Mouse (Mus musculus): Measurements from ENCODE around the gene Zfp59. TPM values are rescaled to one million over a fixed set of nuclear protein-coding genes. Genes with fewer than 3 reads are reported as not detected.
"Not testable (repeated sequence)": the region's sequence is repeated elsewhere in the genome, so short reads cannot be mapped to it uniquely, and the experiment has no call there.

The Zfp59 gene
- polyA plus RNA-seq, 1 experiment from 2014 or later = 8.8 TPM

DNA sequence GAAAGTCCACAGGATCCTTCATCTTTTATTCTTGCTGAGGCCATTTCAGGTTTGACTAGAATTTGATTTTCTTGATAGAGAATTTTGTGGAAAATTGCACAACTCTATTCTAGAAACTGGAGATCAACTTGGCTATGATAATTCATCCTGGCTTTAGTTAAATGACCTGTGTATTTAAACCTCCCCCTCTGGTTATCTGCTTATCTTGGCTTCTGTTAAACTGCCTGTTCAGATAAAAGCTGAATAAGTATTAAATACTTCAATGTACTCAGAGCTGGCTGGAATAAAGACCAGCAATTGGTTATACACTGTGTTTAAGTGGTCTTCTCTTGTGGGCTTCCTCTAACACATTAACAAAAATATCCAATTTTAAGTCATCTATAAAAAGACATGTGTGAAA is 15.8 kb upstream of the Zfp59 start:
- no peak overlapping the region for H3K9ac ChIP-seq
- no peak overlapping the region for H3K27ac ChIP-seq
- H3K4me2 ChIP-seq = no peak overlapping the region
- peaks cover 35% of the 10 kb centered on the region for H3K36me3 ChIP-seq
- no peaks in the 10 kb centered on the region for H3K4me1 ChIP-seq
- H3K27me3 ChIP-seq = no peaks in the 10 kb centered on the region
- no peak for ATAC-seq (replicated peaks; ENCODE audit: low FRiP score)
- no peak overlapping the region for H3K4me3 ChIP-seq (replicated peaks)
- peaks cover 13% of the 10 kb centered on the region; the same call in 1 of the 2 replicates for H3K9me3 ChIP-seq (replicated peaks)

DNA sequence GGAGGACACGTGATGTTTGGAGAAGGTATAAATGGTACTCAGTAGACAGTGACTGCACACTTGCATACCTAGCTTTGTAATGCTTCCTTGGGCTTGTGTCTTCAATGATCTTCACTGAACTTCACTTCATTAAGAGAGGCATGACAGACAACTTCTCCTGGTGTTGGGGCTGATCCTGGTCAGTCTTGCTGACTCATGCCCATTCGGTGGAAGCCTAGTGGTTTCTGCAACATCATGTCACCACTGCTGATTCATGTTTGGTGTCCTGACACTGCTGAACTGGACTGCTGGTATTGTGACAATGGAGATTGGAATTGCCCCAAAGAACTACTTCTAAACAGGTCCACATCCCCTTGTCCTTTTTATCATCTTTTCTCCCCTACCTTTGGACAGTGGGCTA is 4.3 kb upstream of the Zfp59 start:
- H3K9ac ChIP-seq = no peak overlapping the region
- no peak overlapping the region for H3K4me2 ChIP-seq
- no peaks in the 10 kb centered on the region for H3K36me3 ChIP-seq
- ATAC-seq (replicated peaks; ENCODE audit: low FRiP score) = no peak
- peaks cover 5% of the 10 kb centered on the region for H3K4me1 ChIP-seq
- H3K9me3 ChIP-seq (replicated peaks) = no peaks in the 10 kb centered on the region
- H3K4me3 ChIP-seq (replicated peaks) = no peak overlapping the region
- 89% methylated on average over 2 of the region's 2 CpGs for WGBS
- no peak overlapping the region for H3K27ac ChIP-seq
- no peaks in the 10 kb centered on the region for H3K27me3 ChIP-seq

DNA sequence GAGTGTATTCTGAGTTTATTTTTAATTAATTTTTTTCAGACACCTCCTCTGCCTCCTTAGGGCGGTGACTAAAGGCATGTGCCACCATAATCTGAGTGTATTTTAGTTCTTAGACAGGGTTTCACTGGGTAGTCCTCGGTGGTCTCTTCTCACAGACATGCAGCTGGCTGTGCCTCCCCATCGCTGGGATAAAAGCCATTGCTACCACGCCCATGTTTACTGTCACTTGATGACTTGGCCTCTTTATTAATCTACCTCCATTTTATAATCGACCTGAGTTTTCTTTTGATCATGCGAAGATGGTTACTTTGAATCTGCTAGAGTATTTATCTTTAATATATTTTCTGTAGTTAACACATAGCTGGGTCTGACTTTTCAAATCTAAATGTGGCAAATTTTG is 511 bp upstream of the Zfp59 start:
- Histone ChIP-seq H3K27me3 (no peaks in the 10 kb centered on the region), H3K9me3 (replicated peaks) (no peaks in the 10 kb centered on the region), H3K4me3 (replicated peaks) (peak overlapping the region; percentile 57), H3K27ac (peak overlapping the region; percentile 84), H3K36me3 (no peaks in the 10 kb centered on the region), H3K4me2 (peak overlapping the region; percentile 73), H3K9ac (peak overlapping the region; percentile 63), H3K4me1 (peaks cover 8% of the 10 kb centered on the region)
- no peak; the same call in 1 of the 2 replicates for ATAC-seq (replicated peaks; ENCODE audit: low FRiP score)
- WGBS = 26% methylated on average over 6 of the region's 6 CpGs

DNA sequence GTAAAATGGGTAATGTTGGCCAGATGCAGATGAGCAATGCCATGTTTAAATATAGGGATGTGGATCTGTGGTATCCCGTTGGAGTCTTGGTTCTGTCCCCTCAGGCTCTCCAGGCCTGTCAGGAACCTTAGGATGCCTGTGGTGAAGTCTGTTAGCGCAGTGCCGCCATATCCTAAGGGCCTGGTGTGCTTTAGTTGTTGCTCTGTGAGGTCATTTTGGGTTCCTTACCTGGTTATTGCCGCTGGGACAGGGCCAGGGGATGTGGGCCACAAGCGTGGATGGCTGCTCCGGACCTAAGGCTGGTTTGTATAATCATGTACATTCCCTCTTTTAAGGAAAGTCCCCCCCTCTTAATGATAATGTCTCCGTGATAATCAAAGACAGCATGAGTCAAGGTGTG is 1.2 kb downstream of the Zfp59 start:
- Histone ChIP-seq H3K9me3 (replicated peaks) (no peaks in the 10 kb centered on the region), H3K4me2 (peak overlapping the region; percentile 73), H3K4me3 (replicated peaks) (peak overlapping the region; percentile 57; the same call in 1 of the 2 replicates), H3K4me1 (peaks cover 8% of the 10 kb centered on the region), H3K27ac (no peak overlapping the region), H3K9ac (no peak overlapping the region), H3K27me3 (no peaks in the 10 kb centered on the region), H3K36me3 (peaks cover 3% of the 10 kb centered on the region)
- 95% methylated on average over 7 of the region's 7 CpGs for WGBS
- no peak for ATAC-seq (replicated peaks; ENCODE audit: low FRiP score)

DNA sequence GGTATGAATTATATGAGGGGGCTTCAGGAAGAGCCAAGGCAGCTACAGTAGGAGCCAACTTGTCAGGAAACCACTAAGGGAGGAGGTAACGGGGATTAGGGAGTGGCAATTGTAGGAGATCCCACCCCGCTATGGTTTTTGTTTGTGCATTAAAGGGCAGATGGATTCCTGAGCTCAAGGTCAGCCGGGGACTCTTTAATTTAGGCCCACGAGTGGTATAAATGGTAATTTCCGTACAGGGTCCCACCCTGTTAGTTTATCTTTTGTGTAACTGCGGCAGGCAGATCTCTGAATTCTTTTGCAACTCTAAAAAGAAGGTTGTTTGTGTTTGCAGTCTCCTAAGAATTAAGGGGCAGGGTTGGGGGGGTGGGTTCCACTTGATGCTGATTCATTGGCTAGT is 1.7 kb downstream of the Zfp59 start:
- Histone ChIP-seq H3K4me2 (no peak overlapping the region), H3K27me3 (no peaks in the 10 kb centered on the region), H3K9ac (no peak overlapping the region), H3K27ac (no peak overlapping the region), H3K36me3 (peaks cover 8% of the 10 kb centered on the region), H3K9me3 (replicated peaks) (no peaks in the 10 kb centered on the region), H3K4me1 (peaks cover 8% of the 10 kb centered on the region), H3K4me3 (replicated peaks) (no peak overlapping the region)
- no peak for ATAC-seq (replicated peaks; ENCODE audit: low FRiP score)
- 89% methylated on average over 6 of the region's 6 CpGs for WGBS

DNA sequence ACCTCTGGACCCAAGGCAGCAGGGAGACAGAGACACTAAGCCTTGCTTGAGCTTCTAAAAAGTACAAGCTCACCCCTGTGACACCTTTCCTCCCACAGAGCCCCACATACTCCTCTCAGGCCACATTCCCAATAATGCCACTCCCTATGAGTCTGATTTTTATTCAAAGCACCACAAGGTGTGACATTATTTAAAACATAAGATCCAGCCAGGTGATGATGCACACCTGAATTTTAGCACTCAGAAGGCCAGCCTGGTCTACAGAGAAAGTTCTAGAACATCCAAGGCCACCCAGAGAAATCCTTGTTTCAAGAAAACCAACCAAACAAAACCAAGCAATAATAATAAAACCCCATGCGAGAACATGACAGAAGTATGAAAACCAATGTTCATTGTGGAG is 18.8 kb downstream of the Zfp59 start, which contains the start of gene Zfp607a:
TSS of gene Zfp607a (plus strand) at position 301 of the 400 bp plus-strand sequence.
- no peak within 1 kb of the TSS for H3K4me2 ChIP-seq
- H3K27ac ChIP-seq = no peak within 1 kb of the TSS
- H3K9ac ChIP-seq = no peak within 1 kb of the TSS
- H3K27me3 ChIP-seq = no peaks in the 10 kb centered on the region
- peaks cover 14% of the 10 kb centered on the region for H3K4me1 ChIP-seq
- peaks cover 18% of the 10 kb centered on the region for H3K36me3 ChIP-seq
- WGBS = 91% methylated on average over 1 of the region's 1 CpGs
- no peaks in the 10 kb centered on the region for H3K9me3 ChIP-seq (replicated peaks)
- H3K4me3 ChIP-seq (replicated peaks) = no peak within 1 kb of the TSS
- no peak for ATAC-seq (replicated peaks; ENCODE audit: low FRiP score)

DNA sequence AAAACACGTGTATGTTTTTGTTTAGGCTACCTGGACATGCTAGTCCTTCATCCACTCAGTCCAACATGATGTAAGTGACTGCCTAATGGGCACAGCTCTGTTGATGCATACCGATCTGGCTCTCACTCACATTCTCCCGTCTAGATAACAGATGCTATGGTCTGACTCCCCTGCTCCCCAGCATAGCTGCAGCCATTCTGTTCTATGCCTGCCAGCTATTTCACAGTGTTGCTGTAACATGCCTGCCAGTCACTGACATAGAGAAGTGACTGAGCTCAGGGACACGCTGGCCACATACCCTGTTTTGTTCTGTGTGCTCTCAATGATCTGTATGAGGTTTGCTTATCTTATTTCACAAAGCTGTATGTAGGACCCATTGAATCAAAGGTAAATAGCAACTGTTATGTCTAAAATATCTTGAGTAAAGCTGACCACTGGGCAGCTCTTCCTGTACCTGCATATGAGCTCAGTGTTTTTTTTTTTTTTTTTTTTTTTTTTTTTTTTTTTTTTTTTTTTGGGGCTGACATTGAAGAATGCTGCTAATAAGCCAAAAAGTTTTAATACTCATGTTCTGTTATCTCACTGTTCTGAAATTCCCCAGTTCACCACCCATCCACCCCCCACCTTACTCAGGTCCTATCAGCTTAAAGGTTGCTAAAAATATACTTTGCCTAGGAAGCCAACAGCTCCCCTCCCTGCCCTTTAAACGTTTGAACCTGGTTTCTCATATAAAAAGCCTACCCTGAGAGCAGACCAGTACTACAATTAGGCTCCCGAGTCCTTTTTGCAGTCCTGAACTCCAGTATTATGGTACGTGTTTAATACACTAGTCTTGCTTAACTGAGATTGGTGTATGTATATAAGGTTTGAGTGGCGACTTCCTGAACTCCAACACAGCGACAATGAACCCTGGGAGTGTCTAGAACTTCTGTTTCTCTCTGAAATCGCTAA is 21.2 kb downstream of the Zfp59 start:
- Histone ChIP-seq H3K27me3 (no peaks in the 10 kb centered on the region), H3K4me3 (replicated peaks) (peak overlapping the region; percentile 70), H3K4me2 (peak overlapping the region; percentile 76), H3K36me3 (peaks cover 14% of the 10 kb centered on the region), H3K9me3 (replicated peaks) (no peaks in the 10 kb centered on the region), H3K4me1 (peaks cover 14% of the 10 kb centered on the region), H3K27ac (peak overlapping the region; percentile 90), H3K9ac (peak overlapping the region; percentile 69)
- peak; percentile 22; the same call in 1 of the 2 replicates for ATAC-seq (replicated peaks; ENCODE audit: low FRiP score)
- 34% methylated on average over 10 of the region's 10 CpGs for WGBS

DNA sequence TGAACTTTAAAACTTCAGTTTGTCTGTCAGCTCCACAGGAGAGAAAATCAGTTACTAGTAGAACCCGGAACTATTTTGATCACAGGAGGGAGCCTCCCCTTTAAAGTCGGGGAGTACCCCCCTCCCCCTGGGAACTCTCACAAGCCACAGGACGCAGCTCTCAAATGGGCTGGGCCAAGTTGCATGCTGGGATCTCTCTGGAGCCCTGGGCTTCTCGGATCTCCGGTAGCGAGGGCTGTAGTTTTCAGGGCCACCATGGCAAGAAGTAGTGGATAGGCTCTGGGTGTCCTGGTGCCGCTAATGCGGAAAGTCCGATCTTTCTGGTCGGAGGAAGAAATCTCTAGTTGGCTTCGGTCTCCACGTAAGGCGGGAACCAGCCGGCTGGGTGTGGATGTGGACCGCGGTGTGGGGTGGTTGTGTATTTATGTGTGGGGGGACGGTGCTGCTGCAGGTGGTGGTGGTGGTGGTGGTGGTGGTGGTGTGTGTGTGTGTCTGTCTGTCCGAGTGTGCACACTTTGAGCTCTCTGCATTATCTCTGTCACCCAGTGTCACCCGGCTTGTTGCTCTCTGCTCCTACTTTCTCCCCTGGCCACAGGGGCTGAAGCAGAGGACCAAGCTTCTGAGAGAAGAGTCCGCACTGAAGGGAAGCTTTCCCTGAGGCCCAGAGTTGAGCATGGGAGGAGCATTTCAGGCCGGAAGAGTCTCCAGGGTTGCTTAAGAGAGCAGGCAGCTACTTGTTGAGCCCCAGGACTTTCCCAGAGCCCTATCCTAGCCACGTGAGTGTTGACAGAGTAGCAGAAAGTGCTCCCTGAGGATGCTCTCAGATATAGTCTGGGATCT is 22.2 kb downstream of the Zfp59 start:
- H3K4me1 ChIP-seq = peaks cover 14% of the 10 kb centered on the region
- no peaks in the 10 kb centered on the region for H3K9me3 ChIP-seq (replicated peaks)
- H3K27me3 ChIP-seq = no peaks in the 10 kb centered on the region
- under 1% methylated on average over 22 of the region's 22 CpGs for WGBS
- H3K4me3 ChIP-seq (replicated peaks) = peak overlapping the region; percentile 70
- peaks cover 19% of the 10 kb centered on the region for H3K36me3 ChIP-seq
- H3K27ac ChIP-seq = peak overlapping the region; percentile 90
- peak overlapping the region; percentile 69 for H3K9ac ChIP-seq
- ATAC-seq (replicated peaks; ENCODE audit: low FRiP score) = peak; percentile 93
- peak overlapping the region; percentile 76 for H3K4me2 ChIP-seq

DNA sequence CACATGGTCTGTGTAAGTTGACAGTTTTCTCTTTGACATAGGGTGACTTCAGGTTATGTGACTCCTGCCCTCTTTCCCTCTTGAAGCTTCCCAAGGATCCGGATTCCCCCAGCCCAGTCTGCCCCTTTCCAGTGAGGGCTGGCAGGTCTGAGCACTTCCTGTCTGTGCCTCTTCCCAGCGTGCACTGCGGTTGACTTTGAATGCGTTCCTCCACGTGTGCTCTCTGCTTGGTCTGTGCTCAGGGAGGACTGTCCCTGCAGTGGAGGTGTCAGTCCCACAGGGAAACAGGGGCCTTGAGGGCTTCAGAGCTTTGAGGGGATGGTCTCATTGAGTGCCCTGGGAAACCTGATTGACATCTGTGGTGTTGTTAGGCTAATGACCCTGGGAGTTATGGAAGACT is 24.2 kb downstream of the Zfp59 start:
- WGBS = 80% methylated on average over 5 of the region's 5 CpGs

DNA sequence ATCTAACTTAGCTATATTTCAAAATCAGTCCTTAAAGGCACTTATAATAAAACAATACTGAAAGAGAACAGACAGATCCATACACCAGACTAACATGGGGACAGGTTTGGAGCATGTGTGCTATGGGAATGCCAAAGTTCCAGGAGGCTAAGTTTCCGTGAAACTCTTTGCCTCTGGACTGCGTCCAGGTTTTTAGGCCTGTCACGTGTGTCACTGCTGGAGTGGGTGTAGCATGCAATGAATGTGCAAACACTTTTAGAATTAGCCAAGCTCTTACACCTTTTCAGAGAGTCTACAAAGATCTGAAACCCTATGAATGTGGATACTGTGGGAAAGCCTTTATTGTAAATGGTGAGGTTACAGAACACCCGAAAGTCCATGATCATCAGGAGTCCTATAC is 43.3 kb downstream of the Zfp59 start:
- ATAC-seq (replicated peaks; ENCODE audit: low FRiP score) = no peak
- Histone ChIP-seq H3K9me3 (replicated peaks) (peaks cover 3% of the 10 kb centered on the region; the same call in 1 of the 2 replicates), H3K9ac (no peak overlapping the region), H3K36me3 (peaks cover 74% of the 10 kb centered on the region), H3K27ac (no peak overlapping the region), H3K4me1 (no peaks in the 10 kb centered on the region), H3K4me2 (no peak overlapping the region), H3K4me3 (replicated peaks) (no peak overlapping the region), H3K27me3 (no peaks in the 10 kb centered on the region)
- WGBS = 96% methylated on average over 4 of the region's 4 CpGs

More for the DNA sequence above, 24.2 kb downstream of the Zfp59 start:
- not testable (repeated sequence) for H3K4me3 ChIP-seq (replicated peaks); H3K9ac ChIP-seq; ATAC-seq (replicated peaks; ENCODE audit: low FRiP score); H3K9me3 ChIP-seq (replicated peaks); H3K27me3 ChIP-seq; H3K4me2 ChIP-seq; H3K27ac ChIP-seq
- Histone ChIP-seq H3K36me3 (peaks cover 35% of the 10 kb centered on the region), H3K4me1 (peaks cover 14% of the 10 kb centered on the region)

DNA sequence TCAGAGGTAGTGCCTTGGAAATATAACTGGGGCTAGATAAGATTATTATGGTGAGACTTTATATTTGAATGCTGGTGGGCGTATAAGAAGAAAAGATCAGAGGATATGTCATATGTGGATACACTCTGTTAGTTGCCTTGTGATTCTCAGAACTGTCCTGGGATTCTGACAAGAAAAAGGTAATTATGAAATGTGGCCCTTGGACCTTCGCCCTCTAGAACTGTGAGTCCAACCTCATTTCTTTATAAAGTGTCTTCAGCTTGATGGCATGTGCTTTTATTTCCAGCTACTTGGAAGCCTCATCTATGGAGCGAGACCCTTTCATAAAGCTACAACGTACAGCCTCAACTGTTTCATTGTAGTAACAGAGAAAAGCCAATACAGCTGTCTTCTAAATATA is 62.2 kb downstream of the Zfp59 start:
- Histone ChIP-seq H3K36me3 (no peaks in the 10 kb centered on the region), H3K9ac (no peak overlapping the region), H3K9me3 (replicated peaks) (0 out of 2 replicates have a peak, but pooled peaks cover 4% of the 10 kb centered on the region), H3K4me1 (no peaks in the 10 kb centered on the region), H3K27ac (no peak overlapping the region), H3K4me3 (replicated peaks) (no peak overlapping the region), H3K4me2 (no peak overlapping the region), H3K27me3 (no peaks in the 10 kb centered on the region)
- no peak for ATAC-seq (replicated peaks; ENCODE audit: low FRiP score)
- WGBS = 90% methylated on average over 4 of the region's 4 CpGs

All from kidney, embryonic 15.5 days (tissue).